Mouse (Mus musculus) heart, adult 8-10 months (tissue): ENCODE results near the gene Kras. TPM values are rescaled to one million over a fixed set of nuclear protein-coding genes. Genes with fewer than 3 reads are reported as not detected.

Experiments
- DNase-seq: peaks from one replicate; pipeline ENCODE4 v3.0.0; 2022; ENCODE audit warnings: low spot score
- total RNA-seq, 4 experiments: library from RNA; stranded (reverse); gene quantifications; 2 replicates each; pipeline ENCODE4 v1.2.4; 2022

The Kras gene
- total RNA-seq, 4 experiments from 2014 or later = 25.1 to 35.9 (median 30.6) TPM

GRCm38 (mm10) chr6:145193038-145193437 is 57.0 kb downstream of the Kras start:
- DNase-seq = no peak

- peak; percentile 28 for DNase-seq
Observed at GRCm38 (mm10) chr6:145187093-145188088, 62.6 kb downstream of the Kras start.

- DNase-seq = no peak
Observed at GRCm38 (mm10) chr6:145186096-145186495, 63.9 kb downstream of the Kras start.

GRCm38 (mm10) chr6:145182044-145182443 is 68.0 kb downstream of the Kras start:
- peak; percentile 63 for DNase-seq

- DNase-seq = peak; percentile 40
Observed at GRCm38 (mm10) chr6:145179665-145180064, 70.4 kb downstream of the Kras start.

GRCm38 (mm10) chr6:145176474-145176873 is 73.6 kb downstream of the Kras start:
- no peak for DNase-seq

GRCm38 (mm10) chr6:145175571-145175981 is 74.5 kb downstream of the Kras start:
- DNase-seq = no peak

GRCm38 (mm10) chr6:145173781-145174191 is 76.3 kb downstream of the Kras start:
- peak; percentile 83 for DNase-seq

GRCm38 (mm10) chr6:145171892-145172606 is 78.0 kb downstream of the Kras start:
- DNase-seq = no peak

Other genes starting within 250 kb of the Kras start
- gene Bcat1, start 174.1 kb downstream of the Kras start, total RNA-seq = 1 to 10 TPM in 2 of 4 experiments, under 1 TPM in 2; 0.34 to 1.6 (median 1.0) TPM
- 1 to 10 TPM; 1.1 to 3.3 (median 1.2) TPM for gene Lrmp, start 134.6 kb downstream of the Kras start, total RNA-seq
- 1 to 10 TPM; 1.0 to 1.8 (median 1.6) TPM for gene Casc1, start 39.2 kb downstream of the Kras start, total RNA-seq
- 100 to 1,000 TPM; 102 to 139 (median 118) TPM for gene Etfrf1, start 39.1 kb downstream of the Kras start, total RNA-seq